Mouse (Mus musculus): ENCODE measurements around the gene Oxct2a.

DNA sequence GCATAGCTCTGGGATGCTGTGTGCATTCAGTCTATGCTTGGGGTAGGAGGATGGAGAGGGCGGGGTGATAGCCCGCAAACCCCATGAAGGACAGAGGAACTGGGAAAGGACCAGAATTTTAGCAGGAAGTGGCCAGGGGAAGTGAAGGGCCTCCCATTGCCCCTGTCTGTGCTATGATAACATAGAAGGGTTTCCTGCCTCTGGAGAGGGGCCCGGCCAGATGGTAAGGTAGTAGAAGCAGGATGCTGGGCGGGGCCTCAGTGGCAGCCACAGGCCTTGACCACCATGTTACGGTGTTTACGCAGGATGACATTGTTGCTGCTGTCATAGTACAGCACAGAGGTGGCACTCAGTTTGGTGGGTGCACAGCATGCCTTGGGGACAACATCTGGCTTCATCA, 10.4 kb downstream of the Oxct2a start:
- TF ChIP-seq EP300 (IDR thresholded peaks at IDR 0.05; ENCODE audit: low read depth) (no peak), CTCF (IDR thresholded peaks at IDR 0.05; ENCODE audit: low read depth) (no peak)
